Mouse (Mus musculus): Measurements from ENCODE around the gene Ugt1a8.
"Not testable (repeated sequence)": the region's sequence is repeated elsewhere in the genome, so short reads cannot be mapped to it uniquely, and the experiment has no call there.

DNA sequence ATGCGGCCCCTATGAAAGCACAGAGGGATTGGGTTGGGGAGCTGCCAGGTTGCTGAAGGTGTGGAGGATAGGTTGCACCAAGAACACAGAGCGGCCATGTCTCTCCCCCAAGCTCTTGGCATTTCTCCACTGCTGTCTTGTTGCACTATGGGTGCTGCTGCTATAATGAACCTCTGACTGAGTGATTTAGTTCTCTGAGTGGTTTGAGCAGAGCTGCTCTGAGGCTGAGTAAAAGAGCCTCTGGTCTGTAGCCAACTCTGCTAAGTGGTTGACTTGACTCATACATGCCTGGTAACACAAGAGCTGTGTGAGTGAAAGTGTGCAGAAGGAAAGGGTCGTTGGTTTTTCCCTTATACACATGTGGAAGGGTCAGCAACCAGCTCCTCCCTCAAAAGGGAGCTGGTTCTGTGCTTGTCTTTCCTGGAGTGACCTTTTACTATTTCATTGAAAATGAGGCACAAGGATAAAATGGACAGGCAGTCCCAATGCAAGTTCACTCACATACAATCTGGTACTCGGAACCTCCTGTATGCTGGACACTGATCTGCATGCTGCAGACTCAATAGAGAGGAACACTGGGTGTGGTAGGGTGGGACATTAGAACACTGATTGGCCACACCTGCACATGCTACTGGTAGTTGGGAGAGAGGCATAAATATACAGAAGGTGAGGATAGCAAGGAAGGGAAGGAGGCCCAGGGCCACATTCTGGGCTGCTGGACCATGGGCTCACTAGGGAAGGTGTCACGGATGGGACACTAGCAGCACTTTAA, 16.3 kb downstream of the Ugt1a8 start:
- not testable (repeated sequence) for TF ChIP-seq CTCF (IDR thresholded peaks at IDR 0.05; ENCODE audit: insufficient read depth, low read length); POLR2A (IDR thresholded peaks at IDR 0.05; ENCODE audit: borderline replicate concordance, extremely low read depth, low read depth, low read length)
